Mouse (Mus musculus) heart, embryonic 13.5 days (tissue): ENCODE measurements around the gene Uap1. TPM values are rescaled to one million over a fixed set of nuclear protein-coding genes. Genes with fewer than 3 reads are reported as not detected.

ENCODE experiments used
- ATAC-seq: fragments of 200-750 bp; cut with Nextera tagmentation; 2 replicates; pipeline ENCODE4 v1.8.0; 2017; ENCODE audit warnings: moderate TSS enrichment; ENCODE audit not compliant: insufficient number of reproducible peaks, low FRiP score, low TSS enrichment; ENCODE audit errors: extremely low read depth
- H3K27ac ChIP-seq: fragments of 300-500 bp; sonication (generic); replicated peaks from 2 replicates; pipeline ENCODE4 v1.5.1; 2015; ENCODE audit warnings: moderate library complexity, mild to moderate bottlenecking, inconsistent platforms
- H3K27me3 ChIP-seq: fragments of 300-500 bp; sonication (generic); replicated peaks from 2 replicates; pipeline ENCODE4 v1.6.1; 2015; ENCODE audit warnings: mild to moderate bottlenecking, inconsistent platforms
- H3K36me3 ChIP-seq: fragments of 300-500 bp; sonication (generic); 2 replicates; pipeline ENCODE4 v1.6.1; 2015; ENCODE audit warnings: mild to moderate bottlenecking, inconsistent platforms
- H3K4me1 ChIP-seq: fragments of 300-500 bp; sonication (generic); 2 replicates; pipeline ENCODE4 v1.6.1; 2015; ENCODE audit warnings: inconsistent platforms
- H3K4me2 ChIP-seq: fragments of 300-500 bp; sonication (generic); 2 replicates; pipeline ENCODE4 v1.6.1; 2015; ENCODE audit warnings: inconsistent platforms, mild to moderate bottlenecking, moderate library complexity
- H3K4me3 ChIP-seq: fragments of 300-500 bp; sonication (generic); 2 replicates; pipeline ENCODE4 v1.5.1; 2015; ENCODE audit warnings: moderate library complexity, mild to moderate bottlenecking, inconsistent platforms
- H3K9ac ChIP-seq: fragments of 300-500 bp; sonication (generic); 2 replicates; pipeline ENCODE4 v1.6.1; 2015; ENCODE audit warnings: inconsistent platforms, mild to moderate bottlenecking, moderate library complexity
- H3K9me3 ChIP-seq: fragments of 300-500 bp; sonication (generic); 2 replicates; pipeline ENCODE4 v1.6.1; 2016; ENCODE audit warnings: inconsistent platforms
- WGBS: fragments of 180-500 bp; shearing (Covaris S2); methylation state at CpG from one replicate; pipeline ENCODE4 v1.1.7; 2015; ENCODE audit warnings: mixed read lengths; 5-methylcytosine and 5-hydroxymethylcytosine counted together
- polyA plus RNA-seq: library from polyadenylated mRNA; unstranded; fragments of >200 nt; fragmentation: Nextera tagmentation; extraction: Ambion mirVana; gene quantifications from 2 replicates; pipeline ENCODE4 v1.2.1, GENCODE M21; 2015

The Uap1 gene
- polyA plus RNA-seq, 1 experiment from 2014 or later: 42.4 TPM

GRCm38 (mm10) chr1:170147651-170148448, 26.9 kb downstream of the Uap1 start:
- WGBS: 75% methylated on average over 9 of the region's 9 CpGs
- Histone ChIP-seq H3K36me3 (peaks cover 84% of the 10 kb centered on the region), H3K4me3 (no peak overlapping the region), H3K27me3 (no peaks in the 10 kb centered on the region), H3K4me2 (no peak overlapping the region), H3K27ac (peak overlapping the region; percentile 43; the same call in 1 of the 2 replicates), H3K9me3 (no peaks in the 10 kb centered on the region), H3K4me1 (peaks cover 15% of the 10 kb centered on the region), H3K9ac (no peak overlapping the region)
- ATAC-seq: no peak

GRCm38 (mm10) chr1:170145606-170146005, 29.2 kb downstream of the Uap1 start:
- H3K36me3 ChIP-seq: peaks cover 88% of the 10 kb centered on the region
- H3K4me1 ChIP-seq: peaks cover 15% of the 10 kb centered on the region
- no peak overlapping the region for H3K4me2 ChIP-seq
- no peak overlapping the region for H3K4me3 ChIP-seq
- no peaks in the 10 kb centered on the region for H3K27me3 ChIP-seq
- 87% methylated on average over 4 of the region's 4 CpGs for WGBS
- H3K27ac ChIP-seq: no peak overlapping the region
- H3K9me3 ChIP-seq: no peaks in the 10 kb centered on the region
- ATAC-seq: no peak
- no peak overlapping the region for H3K9ac ChIP-seq

- no peak overlapping the region for H3K4me3 ChIP-seq
- ATAC-seq: no peak
- H3K27me3 ChIP-seq: no peaks in the 10 kb centered on the region
- no peak overlapping the region for H3K4me2 ChIP-seq
- H3K27ac ChIP-seq: no peak overlapping the region
- H3K9ac ChIP-seq: no peak overlapping the region
- WGBS: 95% methylated on average over 8 of the region's 8 CpGs
- peaks cover under 1% of the 10 kb centered on the region for H3K4me1 ChIP-seq
- no peaks in the 10 kb centered on the region for H3K9me3 ChIP-seq
- H3K36me3 ChIP-seq: peaks cover 62% of the 10 kb centered on the region
These were observed 32.4 kb downstream of the Uap1 start for GRCm38 (mm10) chr1:170142256-170142871.

- no peaks in the 10 kb centered on the region for H3K9me3 ChIP-seq
- ATAC-seq: no peak
- 0 out of 2 replicates have a peak, but pooled peaks cover 2% of the 10 kb centered on the region for H3K4me1 ChIP-seq
- no peak overlapping the region for H3K27ac ChIP-seq
- H3K27me3 ChIP-seq: no peaks in the 10 kb centered on the region
- no peak overlapping the region for H3K9ac ChIP-seq
- no peak overlapping the region for H3K4me2 ChIP-seq
- H3K36me3 ChIP-seq: peaks cover 56% of the 10 kb centered on the region
- 94% methylated on average over 5 of the region's 5 CpGs for WGBS
- no peak overlapping the region for H3K4me3 ChIP-seq
These were observed 33.1 kb downstream of the Uap1 start for GRCm38 (mm10) chr1:170141626-170142025.

- Histone ChIP-seq H3K27ac (no peak overlapping the region), H3K4me2 (0 out of 2 replicates have a peak overlapping the region, but pooled peaks have one; percentile 24), H3K9me3 (no peaks in the 10 kb centered on the region), H3K9ac (no peak overlapping the region), H3K36me3 (peaks cover 9% of the 10 kb centered on the region), H3K4me1 (peaks cover 8% of the 10 kb centered on the region; the same call in 1 of the 2 replicates), H3K4me3 (no peak overlapping the region), H3K27me3 (no peaks in the 10 kb centered on the region)
- WGBS: 13% methylated on average over 7 of the region's 7 CpGs
- no peak; the same call in 1 of the 2 replicates for ATAC-seq
These were observed 38.3 kb downstream of the Uap1 start for GRCm38 (mm10) chr1:170136351-170137009.

GRCm38 (mm10) chr1:170134264-170134663, 40.5 kb downstream of the Uap1 start:
- no peak overlapping the region for H3K4me3 ChIP-seq
- no peaks in the 10 kb centered on the region for H3K9me3 ChIP-seq
- H3K27me3 ChIP-seq: no peaks in the 10 kb centered on the region
- H3K36me3 ChIP-seq: no peaks in the 10 kb centered on the region
- 82% methylated on average over 8 of the region's 8 CpGs for WGBS
- peaks cover 8% of the 10 kb centered on the region; the same call in 1 of the 2 replicates for H3K4me1 ChIP-seq
- no peak overlapping the region for H3K4me2 ChIP-seq
- no peak for ATAC-seq
- H3K27ac ChIP-seq: no peak overlapping the region
- H3K9ac ChIP-seq: no peak overlapping the region

- no peak overlapping the region for H3K4me2 ChIP-seq
These were observed 43.8 kb downstream of the Uap1 start for GRCm38 (mm10) chr1:170130962-170131361.

GRCm38 (mm10) chr1:170124644-170125043, 50.1 kb downstream of the Uap1 start:
- no peaks in the 10 kb centered on the region for H3K4me1 ChIP-seq
- no peaks in the 10 kb centered on the region for H3K36me3 ChIP-seq
- no peaks in the 10 kb centered on the region for H3K27me3 ChIP-seq
- H3K4me2 ChIP-seq: no peak overlapping the region
- no peak overlapping the region for H3K9ac ChIP-seq
- no peak overlapping the region for H3K4me3 ChIP-seq
- H3K27ac ChIP-seq: no peak overlapping the region
- H3K9me3 ChIP-seq: no peaks in the 10 kb centered on the region
- 72% methylated on average over 2 of the region's 2 CpGs for WGBS
- ATAC-seq: no peak

More at GRCm38 (mm10) chr1:170130962-170131361, 43.8 kb downstream of the Uap1 start:
- Histone ChIP-seq H3K27ac (no peak overlapping the region), H3K36me3 (no peaks in the 10 kb centered on the region), H3K4me1 (0 out of 2 replicates have a peak, but pooled peaks cover under 1% of the 10 kb centered on the region), H3K4me3 (no peak overlapping the region), H3K9ac (no peak overlapping the region), H3K9me3 (no peaks in the 10 kb centered on the region), H3K27me3 (no peaks in the 10 kb centered on the region)
- no peak for ATAC-seq
- 75% methylated on average over 3 of the region's 3 CpGs for WGBS

- no peaks in the 10 kb centered on the region for H3K36me3 ChIP-seq
- H3K4me2 ChIP-seq: no peak overlapping the region
- H3K4me1 ChIP-seq: peaks cover 9% of the 10 kb centered on the region; the same call in 1 of the 2 replicates
- WGBS: 66% methylated on average over 6 of the region's 6 CpGs
- H3K9ac ChIP-seq: no peak overlapping the region
- H3K27ac ChIP-seq: no peak overlapping the region
- H3K27me3 ChIP-seq: no peaks in the 10 kb centered on the region
- no peaks in the 10 kb centered on the region for H3K9me3 ChIP-seq
- H3K4me3 ChIP-seq: no peak overlapping the region
- ATAC-seq: no peak
These were observed 61.1 kb downstream of the Uap1 start for GRCm38 (mm10) chr1:170113616-170114015.

GRCm38 (mm10) chr1:170112261-170112660, 62.5 kb downstream of the Uap1 start:
- H3K36me3 ChIP-seq: no peaks in the 10 kb centered on the region
- H3K4me2 ChIP-seq: no peak overlapping the region
- no peaks in the 10 kb centered on the region for H3K9me3 ChIP-seq
- ATAC-seq: no peak
- 89% methylated on average over 10 of the region's 10 CpGs for WGBS
- H3K4me3 ChIP-seq: no peak overlapping the region
- no peak overlapping the region for H3K27ac ChIP-seq
- H3K27me3 ChIP-seq: no peaks in the 10 kb centered on the region
- peaks cover 9% of the 10 kb centered on the region for H3K4me1 ChIP-seq
- no peak overlapping the region for H3K9ac ChIP-seq

GRCm38 (mm10) chr1:170111651-170112226, 63.0 kb downstream of the Uap1 start:
- no peak overlapping the region for H3K9ac ChIP-seq

More at GRCm38 (mm10) chr1:170111651-170112226, 63.0 kb downstream of the Uap1 start:
- Histone ChIP-seq H3K4me1 (peaks cover 9% of the 10 kb centered on the region), H3K9me3 (no peaks in the 10 kb centered on the region), H3K36me3 (no peaks in the 10 kb centered on the region), H3K27ac (no peak overlapping the region; the same call in 1 of the 2 replicates), H3K4me2 (0 out of 2 replicates have a peak overlapping the region, but pooled peaks have one; percentile 59), H3K27me3 (no peaks in the 10 kb centered on the region), H3K4me3 (no peak overlapping the region)
- ATAC-seq: no peak
- WGBS: 75% methylated on average over 16 of the region's 16 CpGs
